Mouse (Mus musculus) stomach, postnatal 0 days (tissue): Measurements from ENCODE around the gene Pak7.

Experiments
- CTCF ChIP-seq: IDR thresholded peaks from 2 replicates; pipeline ENCODE4 v1.5.1; 2016; ENCODE audit warnings: antibody characterized with exemption, low read depth, mild to moderate bottlenecking, moderate library complexity
- EP300 ChIP-seq: optimal IDR thresholded peaks from 2 replicates; pipeline ENCODE3; 2016; ENCODE audit warnings: antibody characterized with exemption

- TF ChIP-seq CTCF (no peak), EP300 (no peak)
Observed at GRCm38 (mm10) chr2:136325646-136326045, 62.1 kb downstream of the Pak7 start.
